Mouse (Mus musculus) thymus, postnatal 14 days (tissue): Measurements from ENCODE around the gene Fam234a.

Experiments
- DNase-seq: peaks from one replicate; pipeline ENCODE4 v3.0.0; 2021

Fam234a gene

GRCm38 (mm10) chr17:26162736-26163135, 81.3 kb downstream of the Fam234a start:
- no peak for DNase-seq
